Mouse (Mus musculus) megakaryocyte, embryonic 14.5 days (primary cell): ENCODE data around the gene Pipox.

ENCODE experiments used
- FLI1 ChIP-seq: IDR thresholded peaks from 2 replicates; pipeline ENCODE4 v1.6.1; 2012; ENCODE audit warnings: low read length, inconsistent platforms, mixed read lengths
- GATA1 ChIP-seq: IDR thresholded peaks from 3 replicates; pipeline ENCODE4 v1.6.1; 2012; ENCODE audit warnings: mixed read lengths, low read length, inconsistent platforms, borderline replicate concordance

- no peak for TF ChIP-seq GATA1
- no peak for TF ChIP-seq FLI1
Observed at GRCm38 (mm10) chr11:77862887-77863286, 31.0 kb downstream of the Pipox start.
